Mouse (Mus musculus): ENCODE results near the gene Slc25a16. TPM values are rescaled to one million over a fixed set of nuclear protein-coding genes. Genes with fewer than 3 reads are reported as not detected.

The Slc25a16 gene
- total RNA-seq, 2 experiments from 2014 or later = 9.6 to 19.9 TPM

GRCm38 (mm10) chr10:62984495-62984894 lies 64.1 kb downstream of the Slc25a16 start:
- no peak for ATAC-seq (replicated peaks; ENCODE audit: low FRiP score, poor library complexity, severe bottlenecking)

- peak; percentile 58; the same call in 1 of the 2 replicates for ATAC-seq (replicated peaks; ENCODE audit: low FRiP score, poor library complexity, severe bottlenecking)
These were observed 66.9 kb downstream of the Slc25a16 start for GRCm38 (mm10) chr10:62987341-62987740.

- ATAC-seq (replicated peaks; ENCODE audit: low FRiP score, poor library complexity, severe bottlenecking) = no peak
These were observed 70.2 kb downstream of the Slc25a16 start for GRCm38 (mm10) chr10:62990636-62991035.

GRCm38 (mm10) chr10:62993991-62994390 lies 73.6 kb downstream of the Slc25a16 start:
- ATAC-seq (replicated peaks; ENCODE audit: low FRiP score, poor library complexity, severe bottlenecking) = no peak

Other genes starting within 250 kb of the Slc25a16 start
- not detected in 2 replicates for gene Stox1, start 194.5 kb upstream of the Slc25a16 start, total RNA-seq (2015; ENCODE audit: low replicate concordance)
- gene Stox1, start 194.5 kb upstream of the Slc25a16 start, total RNA-seq (2017; ENCODE audit: low replicate concordance) = not detected in 2 replicates
- gene Ccar1, start 128.3 kb upstream of the Slc25a16 start, total RNA-seq (2015; ENCODE audit: low replicate concordance) = 110 and 114 TPM in 2 replicates
- gene Ccar1, start 128.3 kb upstream of the Slc25a16 start, total RNA-seq (2017; ENCODE audit: low replicate concordance) = 126 and 172 TPM in 2 replicates
- 2.2 and 6.7 TPM in 2 replicates for gene Tet1, start 11.6 kb upstream of the Slc25a16 start, total RNA-seq (2015; ENCODE audit: low replicate concordance)
- gene Tet1, start 11.6 kb upstream of the Slc25a16 start, total RNA-seq (2017; ENCODE audit: low replicate concordance) = 0.39 and 0.76 TPM in 2 replicates
- gene Dna2, start 26.4 kb downstream of the Slc25a16 start, total RNA-seq (2015; ENCODE audit: low replicate concordance) = 41.9 and 47.2 TPM in 2 replicates
- 45.7 and 49.2 TPM in 2 replicates for gene Dna2, start 26.4 kb downstream of the Slc25a16 start, total RNA-seq (2017; ENCODE audit: low replicate concordance)
- 1.4 and 3.8 TPM in 2 replicates for gene Rufy2, start 59.6 kb downstream of the Slc25a16 start, total RNA-seq (2015; ENCODE audit: low replicate concordance)
- gene Rufy2, start 59.6 kb downstream of the Slc25a16 start, total RNA-seq (2017; ENCODE audit: low replicate concordance) = 1.7 and 2.2 TPM in 2 replicates
- gene Hnrnph3, start 103.6 kb downstream of the Slc25a16 start, total RNA-seq (2015; ENCODE audit: low replicate concordance) = 28.9 and 56.2 TPM in 2 replicates
- gene Hnrnph3, start 103.6 kb downstream of the Slc25a16 start, total RNA-seq (2017; ENCODE audit: low replicate concordance) = 37.2 and 46.0 TPM in 2 replicates
- not detected in 2 replicates for gene Pbld2, start 103.7 kb downstream of the Slc25a16 start, total RNA-seq (2015; ENCODE audit: low replicate concordance)
- not detected in 2 replicates for gene Pbld2, start 103.7 kb downstream of the Slc25a16 start, total RNA-seq (2017; ENCODE audit: low replicate concordance)
- gene Pbld1, start 139.5 kb downstream of the Slc25a16 start, total RNA-seq (2015; ENCODE audit: low replicate concordance) = not detected in 2 replicates
- gene Pbld1, start 139.5 kb downstream of the Slc25a16 start, total RNA-seq (2017; ENCODE audit: low replicate concordance) = 0.13 TPM in 1 of 2 replicates, not detected in the other
- not detected in 2 replicates for gene Atoh7, start 179.0 kb downstream of the Slc25a16 start, total RNA-seq (2015; ENCODE audit: low replicate concordance)
- not detected in 2 replicates for gene Atoh7, start 179.0 kb downstream of the Slc25a16 start, total RNA-seq (2017; ENCODE audit: low replicate concordance)